Mouse (Mus musculus): Measurements from ENCODE around the gene Olfr114. TPM values are rescaled to one million over a fixed set of nuclear protein-coding genes. Genes with fewer than 3 reads are reported as not detected.

Olfr114 gene
- polyA plus RNA-seq (2021; fragmentation: Nextera tagmentation), result not detected in 2 replicates
- long read RNA-seq, experiment 1, result 0 reads
- long read RNA-seq, experiment 2, result 0 reads

DNA sequence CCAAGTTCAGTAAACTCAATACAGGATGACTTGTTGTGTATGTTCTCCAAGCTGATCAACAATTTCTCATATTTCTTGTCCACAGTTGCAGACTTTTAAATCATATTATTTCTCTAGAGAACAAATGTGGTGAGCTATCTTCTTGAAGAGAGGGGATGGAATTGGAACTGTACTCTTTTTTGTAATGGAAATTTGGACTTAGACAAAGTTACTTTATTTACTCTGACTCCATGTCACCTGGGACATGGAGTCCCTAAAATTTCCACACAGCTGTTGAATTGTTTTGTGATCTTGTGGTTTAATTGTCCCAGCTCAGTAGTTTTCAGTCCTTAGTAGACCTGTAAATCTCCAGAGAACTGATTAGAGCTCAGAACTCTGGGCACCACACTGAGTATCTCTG lies at the start of gene Olfr114:
Gene Olfr114, minus strand, starts transcription at position 101 of the 400 bp plus-strand sequence.

DNA sequence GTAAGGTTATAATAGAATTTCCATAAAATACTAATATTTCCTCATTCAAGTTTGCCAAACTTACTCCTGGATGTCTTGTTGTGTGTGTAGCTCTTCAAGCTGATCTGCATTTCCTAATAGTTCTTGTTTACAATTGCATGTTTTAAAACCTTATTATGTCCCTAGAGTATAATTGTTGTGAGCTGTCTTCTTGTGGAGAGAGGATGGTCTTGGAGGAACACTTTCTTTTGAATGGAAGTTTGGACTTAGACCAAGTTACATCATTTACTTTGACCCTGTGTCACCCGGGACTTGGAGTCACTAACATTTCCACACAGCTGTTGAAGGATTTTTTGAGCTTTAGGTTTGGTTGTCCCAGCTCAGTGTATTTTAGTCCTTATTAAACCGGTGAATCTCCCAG lies 34.5 kb upstream of the Olfr114 start, which contains the start of the genes Olfr115 and Olfr116:
Gene Olfr115, minus strand, starts transcription at position 101 of the 400 bp plus-strand sequence.
Gene Olfr116, minus strand, starts transcription at position 191 of the 400 bp plus-strand sequence.

DNA sequence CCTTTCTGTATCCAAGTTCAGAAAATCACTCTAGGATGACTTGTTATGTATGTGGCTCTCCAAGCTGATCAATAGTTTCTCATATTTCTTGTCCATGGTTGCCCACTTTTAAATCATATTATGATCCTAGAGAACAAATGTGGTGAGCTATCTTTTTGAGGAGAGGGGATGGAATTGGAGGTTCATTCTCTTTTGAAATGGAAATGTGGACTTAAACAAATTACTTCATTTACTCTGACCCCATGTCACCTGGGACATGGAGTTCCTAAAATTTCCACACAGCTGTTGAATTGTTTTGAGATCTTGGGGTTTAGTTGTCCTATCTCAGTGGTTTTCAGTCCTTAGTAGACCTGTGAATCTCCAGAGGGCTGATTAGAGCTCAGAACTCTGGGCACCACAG lies 15.0 kb downstream of the Olfr114 start, which contains the start of gene Olfr113:
Gene Olfr113, minus strand, starts transcription at position 101 of the 400 bp plus-strand sequence.

DNA sequence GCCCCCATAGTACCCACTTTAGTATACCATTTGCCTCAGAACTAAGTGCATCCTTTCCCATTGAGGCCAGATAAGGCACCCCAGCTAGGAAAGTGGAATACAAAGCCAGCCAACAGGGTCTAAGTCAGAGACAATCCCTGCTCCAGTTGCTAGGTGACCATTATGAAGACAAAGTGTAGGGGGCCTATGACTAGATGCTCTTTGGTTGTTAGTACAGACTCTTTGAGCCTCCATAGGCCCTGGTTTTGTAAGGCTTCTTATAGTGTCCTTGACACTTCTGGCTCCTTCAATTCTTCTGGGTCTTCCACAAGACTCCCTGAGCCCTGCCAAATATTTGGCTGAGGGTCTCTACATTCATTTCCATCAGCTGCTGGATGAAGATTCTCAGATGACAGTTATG lies 23.2 kb downstream of the Olfr114 start, which contains the start of gene Olfr112:
Gene Olfr112, minus strand, starts transcription at position 101 of the 400 bp plus-strand sequence.

Other genes with a start within 250 kb of the Olfr114 start
- not detected in 2 replicates for gene Olfr104-ps, start 233.2 kb downstream of the Olfr114 start, polyA plus RNA-seq (2021; fragmentation: Nextera tagmentation)
- not detected in 2 replicates for gene Olfr105-ps, start 213.7 kb downstream of the Olfr114 start, polyA plus RNA-seq (2021; fragmentation: Nextera tagmentation)
- gene Olfr106-ps, start 202.3 kb downstream of the Olfr114 start, polyA plus RNA-seq (2021; fragmentation: Nextera tagmentation), result not detected in 2 replicates
- gene Olfr107, start 193.5 kb downstream of the Olfr114 start, polyA plus RNA-seq (2021; fragmentation: Nextera tagmentation), result not detected in 2 replicates
- not detected in 2 replicates for gene Olfr108, start 147.3 kb downstream of the Olfr114 start, polyA plus RNA-seq (2021; fragmentation: Nextera tagmentation)
- gene Olfr109, start 133.8 kb downstream of the Olfr114 start, polyA plus RNA-seq (2021; fragmentation: Nextera tagmentation), result not detected in 2 replicates
- gene H2-M2, start 109.2 kb downstream of the Olfr114 start, polyA plus RNA-seq (2021; fragmentation: Nextera tagmentation), result not detected in 2 replicates
- gene Olfr110, start 100.3 kb downstream of the Olfr114 start, polyA plus RNA-seq (2021; fragmentation: Nextera tagmentation), result not detected in 2 replicates
- gene Olfr111, start 84.7 kb downstream of the Olfr114 start, polyA plus RNA-seq (2021; fragmentation: Nextera tagmentation), result not detected in 2 replicates
- not detected in 2 replicates for gene Olfr112, start 23.3 kb downstream of the Olfr114 start, polyA plus RNA-seq (2021; fragmentation: Nextera tagmentation)
- gene Olfr113, start 15.1 kb downstream of the Olfr114 start, polyA plus RNA-seq (2021; fragmentation: Nextera tagmentation), result not detected in 2 replicates
- not detected in 2 replicates for gene Olfr115, start 34.4 kb upstream of the Olfr114 start, polyA plus RNA-seq (2021; fragmentation: Nextera tagmentation)
- not detected in 2 replicates for gene Olfr116, start 34.5 kb upstream of the Olfr114 start, polyA plus RNA-seq (2021; fragmentation: Nextera tagmentation)
- not detected in 2 replicates for gene Olfr117, start 71.0 kb upstream of the Olfr114 start, polyA plus RNA-seq (2021; fragmentation: Nextera tagmentation)
- not detected in 2 replicates for gene Olfr118, start 74.2 kb upstream of the Olfr114 start, polyA plus RNA-seq (2021; fragmentation: Nextera tagmentation)
- gene Olfr119, start 103.8 kb upstream of the Olfr114 start, polyA plus RNA-seq (2021; fragmentation: Nextera tagmentation), result not detected in 2 replicates
- gene Olfr120, start 129.1 kb upstream of the Olfr114 start, polyA plus RNA-seq (2021; fragmentation: Nextera tagmentation), result not detected in 2 replicates
- gene Olfr121, start 156.1 kb upstream of the Olfr114 start, polyA plus RNA-seq (2021; fragmentation: Nextera tagmentation), result not detected in 2 replicates
- not detected in 2 replicates for gene Olfr122, start 175.9 kb upstream of the Olfr114 start, polyA plus RNA-seq (2021; fragmentation: Nextera tagmentation)
- not detected in 2 replicates for gene Olfr123, start 200.8 kb upstream of the Olfr114 start, polyA plus RNA-seq (2021; fragmentation: Nextera tagmentation)
- gene Olfr124, start 207.1 kb upstream of the Olfr114 start, polyA plus RNA-seq (2021; fragmentation: Nextera tagmentation), result not detected in 2 replicates
- not detected in 2 replicates for gene Olfr125, start 240.2 kb upstream of the Olfr114 start, polyA plus RNA-seq (2021; fragmentation: Nextera tagmentation)

All from layer of hippocampus, adult 6 months (tissue).